Mouse (Mus musculus): ENCODE results near the gene Paqr6.

Gene Paqr6

GRCm38 (mm10) chr3:88364337-88364736, at the start of gene Paqr6:
Paqr6 (plus strand) TSS chr3:88364584.
- no peak for DNase-seq

GRCm38 (mm10) chr3:88324951-88325405, 39.4 kb upstream of the Paqr6 start, which contains the start of gene Glmp:
Glmp (plus strand) TSS chr3:88325023.
- DNase-seq: peak; percentile 61

GRCm38 (mm10) chr3:88328956-88329355, 35.4 kb upstream of the Paqr6 start:
- no peak for DNase-seq

GRCm38 (mm10) chr3:88331282-88331681, 33.1 kb upstream of the Paqr6 start:
- DNase-seq: no peak

GRCm38 (mm10) chr3:88334029-88334658, 30.2 kb upstream of the Paqr6 start:
- DNase-seq: no peak

- no peak for DNase-seq
Measured at GRCm38 (mm10) chr3:88334902-88335435, 29.4 kb upstream of the Paqr6 start.

GRCm38 (mm10) chr3:88335436-88336053, 28.8 kb upstream of the Paqr6 start:
- DNase-seq: no peak

GRCm38 (mm10) chr3:88336058-88337013, 28.0 kb upstream of the Paqr6 start, which contains the start of the genes Tmem79 and Smg5:
Tmem79 (minus strand) TSS chr3:88336148.
Smg5 (plus strand) TSS chr3:88336260.
- DNase-seq: peak; percentile 95

GRCm38 (mm10) chr3:88337367-88338020, 26.9 kb upstream of the Paqr6 start:
- DNase-seq: no peak

- no peak for DNase-seq
Measured at GRCm38 (mm10) chr3:88338316-88338715, 26.1 kb upstream of the Paqr6 start.

GRCm38 (mm10) chr3:88339006-88339405, 25.4 kb upstream of the Paqr6 start:
- DNase-seq: no peak

GRCm38 (mm10) chr3:88350732-88351131, 13.7 kb upstream of the Paqr6 start:
- no peak for DNase-seq

GRCm38 (mm10) chr3:88352907-88353306, 11.5 kb upstream of the Paqr6 start:
- DNase-seq: peak; percentile 76

- DNase-seq: no peak
Measured at GRCm38 (mm10) chr3:88354396-88355165, 9.8 kb upstream of the Paqr6 start.

- no peak for DNase-seq
Measured at GRCm38 (mm10) chr3:88359584-88359983, 4.8 kb upstream of the Paqr6 start.

GRCm38 (mm10) chr3:88359989-88360388, 4.4 kb upstream of the Paqr6 start:
- no peak for DNase-seq

GRCm38 (mm10) chr3:88361096-88361495, 3.3 kb upstream of the Paqr6 start:
- DNase-seq: no peak

GRCm38 (mm10) chr3:88361612-88362313, 2.6 kb upstream of the Paqr6 start:
- DNase-seq: peak; percentile 40

- DNase-seq: peak; percentile 54
Measured at GRCm38 (mm10) chr3:88363700-88364099, 684 bp upstream of the Paqr6 start.

GRCm38 (mm10) chr3:88365705-88366361, 1.4 kb downstream of the Paqr6 start:
- DNase-seq: no peak
